Mouse (Mus musculus) liver, embryonic 14.5 days (tissue): ENCODE measurements at regions not wholly inside any gene's neighbourhood (a gene's known extent, or its start where the extent isn't known, plus 50 kb on each side); places are given as distances from the start of the nearest gene placed in this dataset.

ENCODE experiments used
- CTCF ChIP-seq: IDR thresholded peaks from 2 replicates; pipeline ENCODE4 v1.5.1; 2016; ENCODE audit warnings: antibody characterized with exemption, low read depth, control low read depth
- EP300 ChIP-seq: IDR thresholded peaks from 2 replicates; pipeline ENCODE4 v1.6.1; 2016; ENCODE audit warnings: antibody characterized with exemption, low read depth

- TF ChIP-seq CTCF (no peak), EP300 (no peak)
These were observed 129.1 kb upstream of the Klf6 start for GRCm38 (mm10) chr13:5732206-5732605.
